Mouse (Mus musculus) c-Kit-positive CD71-positive TER-119-positive erythroid progenitor cells, embryonic 14.5 days (primary cell): ENCODE measurements around the gene Vmn1r28.
"Not testable (repeated sequence)": the region's sequence is repeated elsewhere in the genome, so short reads cannot be mapped to it uniquely, and the experiment has no call there.

Experiments
- DNase-seq: peaks from one replicate; pipeline ENCODE4 v3.0.0-alpha.2; 2013; ENCODE audit warnings: low spot score

Vmn1r28 gene

DNA sequence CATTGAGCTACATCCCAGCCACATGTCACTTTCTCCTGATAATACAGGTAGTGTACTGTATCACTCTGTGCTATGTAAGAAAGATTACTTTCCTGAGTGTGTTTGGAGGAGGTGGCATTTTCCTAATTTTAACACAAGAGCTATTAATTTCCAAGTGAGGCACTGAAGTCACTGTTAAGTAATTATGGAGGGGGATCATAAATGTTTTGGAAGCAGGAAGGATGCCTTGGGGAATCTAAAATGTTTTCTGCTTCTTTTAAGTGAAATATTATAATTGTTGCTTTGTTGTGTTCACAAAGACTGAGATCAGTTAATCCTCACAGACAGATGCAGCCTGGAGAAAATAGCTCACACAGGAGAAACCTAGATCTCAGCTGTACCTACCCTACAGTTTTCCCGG is at the start of gene Vmn1r28:
Gene Vmn1r28 (plus strand): TSS at position 301 of the 400 bp plus-strand sequence.
- DNase-seq: no peak

DNA sequence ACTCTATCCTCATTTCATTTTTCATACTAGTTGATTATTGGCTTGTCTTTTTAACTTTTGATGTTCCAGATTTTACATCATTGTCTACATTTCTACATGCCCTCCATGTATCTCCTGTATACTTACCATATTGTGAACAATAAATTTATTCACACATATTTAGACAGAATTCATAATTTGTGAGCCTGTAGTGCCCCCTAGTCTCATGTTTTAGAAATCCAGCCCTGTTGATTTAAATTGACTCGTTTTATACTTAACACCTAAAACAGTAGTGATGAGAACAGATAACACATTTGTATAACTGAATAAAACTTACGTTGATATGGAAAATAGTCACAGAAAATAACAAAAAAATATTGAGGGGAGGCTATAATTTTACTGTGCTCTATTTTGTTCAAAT is 45.7 kb upstream of the Vmn1r28 start:
- DNase-seq: no peak

DNA sequence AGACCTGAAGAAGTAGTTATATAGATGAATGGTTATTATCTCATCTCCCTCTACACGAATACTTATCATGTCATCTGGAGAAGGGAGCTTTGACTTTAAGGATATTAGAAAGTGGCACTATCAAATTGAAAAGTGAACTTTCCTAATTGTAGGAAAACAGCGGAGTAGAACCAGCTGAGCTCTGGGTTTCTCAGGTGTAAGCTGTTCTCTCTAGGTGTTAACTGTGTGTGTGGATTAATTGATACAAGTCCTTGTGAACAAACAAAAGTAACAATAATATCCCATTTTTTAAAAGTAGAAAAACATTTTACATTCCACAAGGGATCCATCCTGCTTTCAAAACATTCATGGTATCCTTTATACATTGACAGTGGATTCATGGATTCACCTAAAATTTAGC is 43.1 kb upstream of the Vmn1r28 start, which contains the start of gene Vmn1r27:
Gene Vmn1r27 (minus strand): TSS at position 101 of the 400 bp plus-strand sequence.
- no peak for DNase-seq

DNA sequence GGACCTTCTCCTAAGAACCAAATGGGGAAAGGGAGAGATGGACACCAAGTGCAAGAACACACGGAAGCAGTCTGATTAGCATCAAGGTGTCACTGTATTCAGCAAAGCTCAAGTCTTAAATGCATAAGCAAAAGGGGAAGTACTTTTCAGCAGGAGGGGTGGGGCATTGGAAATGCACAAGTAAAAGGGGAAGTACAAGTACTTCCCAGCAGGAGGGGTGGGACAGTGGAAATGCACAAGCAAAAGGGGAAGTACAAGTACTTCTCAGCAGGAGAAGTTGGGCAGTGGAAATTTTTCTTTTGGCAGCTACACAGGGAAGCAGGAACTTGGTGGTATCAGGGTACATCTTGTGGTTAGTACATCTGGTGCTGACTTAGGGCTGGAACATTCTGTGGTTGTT is 17.8 kb downstream of the Vmn1r28 start:
- not testable (repeated sequence) for DNase-seq

DNA sequence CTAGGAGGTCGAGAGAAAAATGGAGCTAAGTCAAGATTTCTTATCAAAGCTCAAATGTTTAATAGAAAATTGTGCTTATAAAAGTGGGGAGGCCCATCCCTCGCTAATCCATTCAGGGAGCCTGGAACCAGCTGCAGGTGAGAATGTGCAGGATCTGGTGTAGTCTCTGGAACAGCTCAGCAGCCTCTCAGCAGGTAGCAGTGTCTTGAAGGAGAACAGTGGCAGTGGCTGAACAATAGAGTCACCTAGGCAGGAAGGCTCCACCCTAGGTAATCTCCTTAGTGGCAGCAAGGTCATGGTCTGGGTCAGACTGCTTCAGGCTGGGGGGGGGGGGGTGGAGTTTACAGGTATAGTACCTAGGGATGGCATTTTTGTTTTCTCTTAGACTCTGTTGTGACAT is 30.4 kb downstream of the Vmn1r28 start:
- DNase-seq: no peak

DNA sequence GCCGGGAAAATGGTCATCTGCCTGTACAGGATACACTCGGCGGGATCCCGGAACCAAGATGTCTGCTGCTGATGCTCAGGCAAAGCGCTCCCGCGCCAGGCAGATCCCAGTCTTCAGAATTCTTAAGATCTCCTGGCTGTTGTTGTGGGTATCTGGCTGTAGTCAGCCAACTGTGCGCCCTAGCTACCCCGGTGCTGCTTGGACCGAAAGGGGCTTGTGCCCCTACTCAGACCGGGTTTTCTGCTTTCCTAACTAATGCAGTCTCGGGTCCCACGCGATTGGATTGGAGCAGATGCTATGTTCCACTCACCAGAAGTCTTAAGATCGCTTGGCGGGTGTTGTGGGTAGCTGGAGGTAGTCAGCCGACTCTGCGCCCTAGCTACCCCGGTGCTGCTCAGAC is 36.7 kb downstream of the Vmn1r28 start:
- not testable (repeated sequence) for DNase-seq

DNA sequence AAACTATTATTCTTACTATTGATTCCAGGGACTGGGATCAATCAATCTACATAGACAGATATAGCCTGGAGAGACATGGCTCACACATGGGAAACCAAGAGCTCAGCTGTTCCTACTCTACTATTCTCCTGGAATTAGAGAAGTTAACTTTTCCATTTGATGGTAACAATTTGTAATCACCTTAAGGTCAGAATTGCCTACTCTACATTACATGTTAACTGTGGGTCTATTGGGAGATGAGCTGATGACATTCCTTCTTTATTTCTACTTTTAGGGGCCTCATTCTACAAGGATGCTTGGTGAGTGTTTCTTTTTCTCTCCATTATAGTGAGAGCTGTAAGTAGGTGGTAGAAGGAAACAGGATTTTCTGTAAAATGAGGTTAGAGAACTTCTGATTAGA is 39.4 kb downstream of the Vmn1r28 start, which contains the start of gene Vmn1r29:
Gene Vmn1r29 (plus strand): TSS at position 301 of the 400 bp plus-strand sequence.
- DNase-seq: no peak
